Mouse (Mus musculus): ENCODE data around the gene Cald1.

- TF ChIP-seq CTCF (conservative IDR thresholded peaks at IDR 0.05; ENCODE audit: low read length), result no peak
- TF ChIP-seq POU5F1 (IDR thresholded peaks at IDR 0.05; ENCODE audit: borderline replicate concordance, low read length), result no peak
Measured at GRCm38 (mm10) chr6:34709289-34709688, 111.0 kb downstream of the Cald1 start.
